Mouse (Mus musculus) layer of hippocampus, adult 9-10 months (tissue): ENCODE measurements around the gene Jmjd7.

Experiments used
- DNase-seq: peaks from one replicate; pipeline ENCODE4 v3.0.0; 2022; ENCODE audit warnings: low spot score

The Jmjd7 gene

DNA sequence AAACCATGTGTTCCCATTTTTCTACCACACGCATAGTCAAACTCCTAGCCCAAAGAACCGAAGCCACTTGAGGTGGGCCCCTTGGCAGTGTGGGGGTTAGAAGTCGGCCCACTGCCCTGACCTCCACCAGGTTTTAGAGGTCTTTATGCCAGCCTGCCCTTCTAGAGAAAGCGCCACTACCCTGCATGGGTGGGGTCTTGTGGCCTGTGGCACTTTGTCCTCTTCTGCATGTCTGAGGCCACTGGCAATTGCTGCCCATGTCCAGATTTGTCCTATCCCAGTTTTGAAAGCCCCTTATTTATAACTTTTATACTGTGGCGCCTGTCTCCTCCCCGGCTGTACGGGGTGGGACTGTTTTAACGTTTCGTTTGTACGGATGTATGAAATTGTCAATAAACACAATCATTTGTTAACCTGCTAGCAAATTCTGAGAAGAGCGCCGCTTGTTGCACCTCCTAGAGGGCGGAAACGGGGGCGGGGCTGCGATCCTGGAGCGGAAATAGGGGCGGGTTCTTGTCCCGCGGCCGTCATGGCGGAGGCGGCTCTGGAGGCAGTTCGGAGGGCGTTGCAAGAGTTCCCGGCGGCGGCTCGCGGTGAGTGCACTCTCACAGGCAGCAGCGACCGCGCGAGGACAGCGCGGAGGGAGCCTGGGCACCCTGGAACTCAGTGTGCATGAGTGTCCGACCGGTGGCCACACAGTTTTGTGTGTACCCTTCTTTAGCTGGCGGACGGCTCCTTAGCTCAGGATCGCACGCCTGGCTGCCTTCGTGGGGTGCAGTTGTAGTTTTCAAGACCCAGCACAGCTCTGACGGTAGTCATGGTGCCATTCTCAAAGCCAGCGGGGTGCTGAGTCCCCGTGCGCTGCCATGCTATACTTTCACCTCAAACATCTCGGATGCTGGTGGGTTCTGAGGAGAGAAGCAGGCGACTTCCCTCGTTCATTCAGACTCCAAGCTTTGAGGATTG, at the start of gene Jmjd7, which contains the start of gene Gm28042:
TSS of gene Jmjd7 (plus strand) at position 500 of the 966 bp plus-strand sequence.
TSS of gene Gm28042 (plus strand) at position 510 of the 966 bp plus-strand sequence.
- peak; percentile 72 for DNase-seq

DNA sequence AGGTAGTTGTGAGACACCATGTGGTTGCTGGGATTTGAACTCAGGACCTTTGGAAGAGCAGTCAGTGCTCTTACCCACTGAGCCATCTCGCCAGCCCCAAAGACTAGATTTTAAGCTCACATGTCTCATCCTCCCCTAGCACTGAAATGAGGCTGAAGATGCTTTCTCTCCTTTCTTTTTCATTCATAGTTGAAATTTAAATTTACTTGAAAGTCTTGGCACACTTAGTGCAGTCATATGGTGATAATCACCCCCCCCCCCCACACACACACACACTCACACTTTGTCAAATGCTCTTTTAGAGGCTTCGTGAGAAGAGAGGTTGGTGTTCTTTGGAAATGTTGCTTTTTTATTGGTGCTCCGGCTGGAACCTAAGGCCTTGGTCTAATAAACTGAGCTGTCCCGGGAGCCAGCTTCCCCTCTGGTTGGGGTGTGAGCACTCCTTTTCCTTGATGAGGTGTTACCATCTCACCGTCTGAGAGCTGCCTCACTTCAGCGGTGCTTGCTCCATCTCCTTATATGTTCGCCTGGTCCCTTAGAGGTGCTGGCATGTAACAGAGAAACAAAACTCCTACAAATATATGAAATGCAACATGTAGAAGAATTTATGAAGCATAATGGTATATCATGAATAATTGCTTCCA, 46.8 kb upstream of the Jmjd7 start:
- no peak for DNase-seq

DNA sequence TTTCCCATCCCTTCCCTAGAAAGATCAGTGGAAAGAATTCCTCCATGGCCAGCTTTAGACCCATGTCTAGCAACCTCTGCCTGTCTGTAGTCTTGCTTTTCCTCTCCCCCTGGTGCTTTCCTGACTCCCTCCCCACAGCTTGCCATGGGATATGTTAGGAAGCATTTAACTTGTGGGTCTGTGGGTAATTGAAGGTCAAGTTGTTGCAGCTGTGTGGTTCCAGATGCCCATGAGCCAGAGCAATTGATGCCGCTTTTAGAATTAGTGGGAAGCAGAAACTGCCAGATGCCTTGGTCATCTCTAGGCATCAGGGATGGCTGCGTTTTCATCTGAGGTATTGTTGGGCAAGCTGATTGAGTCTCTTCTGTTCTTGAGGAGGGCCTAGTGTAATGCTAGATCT, 45.7 kb upstream of the Jmjd7 start:
- no peak for DNase-seq

DNA sequence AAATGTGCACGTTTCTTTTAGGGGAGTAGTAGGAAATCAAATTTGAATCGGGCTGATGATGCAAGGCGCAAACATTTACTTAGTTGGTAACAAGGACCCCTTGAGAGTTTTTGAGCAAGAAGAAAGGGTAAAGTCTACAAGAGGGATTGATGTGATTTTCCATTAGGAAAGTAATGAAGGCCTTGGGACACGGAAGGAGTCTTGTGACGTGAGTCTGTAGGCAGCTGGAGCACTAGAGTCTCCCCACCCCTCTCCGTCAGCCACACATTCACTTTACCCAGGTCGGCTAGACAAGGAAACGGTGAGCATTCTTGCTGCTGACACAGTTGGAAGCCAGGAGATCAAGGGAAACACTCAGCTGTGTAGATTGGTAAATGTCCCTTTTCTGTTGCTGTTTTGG, 41.4 kb upstream of the Jmjd7 start:
- DNase-seq = no peak

DNA sequence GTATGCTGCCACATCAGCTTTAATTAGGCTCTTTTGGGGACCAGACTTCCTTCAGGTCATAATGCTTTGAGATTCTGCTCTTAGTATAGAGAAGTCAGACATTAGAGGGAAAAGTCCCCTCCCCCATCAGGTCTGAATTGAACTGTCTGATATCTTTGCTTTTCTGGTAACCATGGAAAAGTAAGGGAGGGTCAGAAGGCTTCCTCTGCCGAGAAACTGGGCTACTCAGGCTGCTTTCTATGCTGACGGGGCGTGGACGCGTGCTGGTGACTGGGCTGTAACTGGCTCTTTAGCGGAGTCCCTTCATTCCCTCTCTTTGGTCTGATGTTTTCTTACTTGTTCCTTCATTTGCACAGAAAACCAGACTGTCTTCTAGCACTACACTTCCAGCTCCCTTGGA, 40.9 kb upstream of the Jmjd7 start:
- no peak for DNase-seq

DNA sequence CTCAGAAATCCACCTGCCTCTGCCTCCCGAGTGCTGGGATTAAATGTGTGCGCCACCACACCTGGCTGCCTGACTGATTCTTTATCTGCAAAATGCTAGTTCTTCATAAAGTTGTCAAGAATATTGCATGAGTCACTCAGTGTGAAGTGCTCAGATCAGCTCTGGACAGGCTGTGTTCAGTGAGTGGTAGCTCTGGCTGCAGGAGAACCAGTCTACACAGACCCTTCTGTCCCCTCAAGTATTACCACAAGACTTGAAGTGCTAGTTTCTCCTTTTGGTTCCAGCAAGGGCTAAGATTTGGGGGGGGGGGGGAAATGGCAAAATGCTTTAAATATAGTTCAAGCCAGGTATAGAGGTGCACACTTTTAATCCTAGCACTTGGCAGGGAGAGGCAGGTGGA, 39.8 kb upstream of the Jmjd7 start:
- no peak for DNase-seq

DNA sequence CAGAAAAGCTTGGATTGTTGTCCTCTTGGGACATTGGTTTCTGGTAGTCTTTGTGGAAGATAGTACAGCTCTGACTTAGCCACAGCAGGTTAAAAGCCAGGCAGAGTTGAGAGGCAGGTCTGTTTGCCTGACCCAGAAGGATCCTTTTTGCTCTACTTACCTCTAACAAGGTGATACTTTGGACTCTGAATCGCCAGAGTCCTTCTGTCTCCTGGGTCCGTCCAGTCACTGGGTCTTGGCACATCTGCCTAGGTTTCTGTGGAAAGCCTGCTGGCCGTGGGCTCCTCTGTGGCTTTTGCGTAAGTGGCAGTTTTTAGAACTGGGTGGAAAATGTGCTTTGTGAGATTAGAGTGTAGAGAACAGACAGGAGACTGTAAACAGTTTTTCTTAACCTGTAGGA, 38.3 kb upstream of the Jmjd7 start:
- DNase-seq = no peak

DNA sequence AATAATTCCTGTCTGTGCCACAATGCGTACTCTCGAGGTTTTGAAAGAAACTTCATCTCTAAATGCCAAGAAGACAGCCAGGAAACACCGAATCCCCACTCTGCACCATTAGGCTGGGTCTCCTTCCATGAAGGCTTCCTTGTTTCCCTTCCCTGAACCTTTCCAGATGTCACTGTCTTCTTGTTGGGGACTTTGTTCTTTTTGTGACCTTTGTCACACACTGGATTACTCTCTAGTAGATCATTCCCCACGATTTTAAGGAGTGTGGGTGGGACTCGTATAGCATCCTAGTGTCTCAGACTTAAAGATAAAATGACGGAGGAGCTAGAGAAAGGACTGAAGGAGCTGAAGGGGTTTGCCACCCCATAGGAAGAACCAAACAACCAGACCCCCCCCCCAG, 36.4 kb upstream of the Jmjd7 start:
- DNase-seq = no peak

DNA sequence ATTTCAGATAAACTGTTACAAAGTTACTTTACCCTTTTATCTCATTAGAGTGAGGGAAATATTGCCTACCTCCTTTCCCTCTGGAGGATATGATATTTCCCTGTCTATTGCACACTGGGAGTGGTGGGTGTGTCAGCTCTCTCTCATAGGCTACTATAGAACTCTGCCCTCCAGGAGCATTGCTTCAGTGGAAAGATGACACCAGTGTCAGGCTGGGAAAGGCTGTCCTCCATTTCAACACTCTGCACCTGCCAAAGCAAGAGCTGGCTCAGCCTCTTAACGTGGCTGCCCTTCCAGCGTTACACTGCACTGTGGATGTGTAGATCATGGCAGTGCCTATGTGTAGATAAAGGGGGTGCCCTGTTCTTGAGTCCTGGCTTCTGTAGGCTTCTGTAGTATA, 34.9 kb upstream of the Jmjd7 start:
- no peak for DNase-seq

DNA sequence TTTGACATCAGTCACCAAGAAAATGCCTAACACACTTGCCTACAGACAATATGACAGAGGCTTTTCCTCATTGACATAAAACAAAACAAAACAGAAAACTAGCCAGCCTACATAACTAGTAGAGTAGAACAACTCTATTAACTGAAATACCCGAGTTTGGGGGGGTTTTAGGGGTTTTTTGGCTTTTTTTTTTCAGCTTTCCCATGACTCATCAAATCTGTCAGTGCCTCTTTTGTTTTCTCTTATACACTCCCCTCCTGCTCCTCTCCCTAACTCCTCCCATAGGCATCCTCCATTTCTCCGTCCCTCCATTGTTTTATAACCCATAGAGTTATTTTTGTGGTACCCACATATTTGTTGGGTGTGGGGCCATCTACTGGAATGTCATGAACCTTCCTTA, 33.8 kb upstream of the Jmjd7 start:
- DNase-seq = no peak

DNA sequence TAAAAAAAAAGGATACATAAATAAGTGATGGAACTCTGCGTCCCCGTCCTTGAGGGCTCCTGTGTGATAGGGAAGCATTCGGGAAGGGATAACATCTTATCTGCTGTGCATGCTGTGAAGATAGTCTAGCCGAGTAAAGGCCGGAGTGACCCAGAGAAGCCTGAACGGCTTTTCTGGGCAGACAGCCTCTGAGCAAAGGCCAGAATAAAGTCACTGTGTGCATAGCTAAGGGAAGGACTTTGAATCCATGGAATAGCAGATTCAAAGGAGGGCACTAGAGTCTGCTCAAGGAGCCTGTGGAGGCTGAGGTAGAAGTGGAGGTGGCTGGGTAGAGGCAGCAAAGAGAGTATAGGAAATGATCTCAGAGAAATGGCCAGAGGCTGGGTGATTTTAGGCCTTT, 32.4 kb upstream of the Jmjd7 start:
- DNase-seq = no peak

DNA sequence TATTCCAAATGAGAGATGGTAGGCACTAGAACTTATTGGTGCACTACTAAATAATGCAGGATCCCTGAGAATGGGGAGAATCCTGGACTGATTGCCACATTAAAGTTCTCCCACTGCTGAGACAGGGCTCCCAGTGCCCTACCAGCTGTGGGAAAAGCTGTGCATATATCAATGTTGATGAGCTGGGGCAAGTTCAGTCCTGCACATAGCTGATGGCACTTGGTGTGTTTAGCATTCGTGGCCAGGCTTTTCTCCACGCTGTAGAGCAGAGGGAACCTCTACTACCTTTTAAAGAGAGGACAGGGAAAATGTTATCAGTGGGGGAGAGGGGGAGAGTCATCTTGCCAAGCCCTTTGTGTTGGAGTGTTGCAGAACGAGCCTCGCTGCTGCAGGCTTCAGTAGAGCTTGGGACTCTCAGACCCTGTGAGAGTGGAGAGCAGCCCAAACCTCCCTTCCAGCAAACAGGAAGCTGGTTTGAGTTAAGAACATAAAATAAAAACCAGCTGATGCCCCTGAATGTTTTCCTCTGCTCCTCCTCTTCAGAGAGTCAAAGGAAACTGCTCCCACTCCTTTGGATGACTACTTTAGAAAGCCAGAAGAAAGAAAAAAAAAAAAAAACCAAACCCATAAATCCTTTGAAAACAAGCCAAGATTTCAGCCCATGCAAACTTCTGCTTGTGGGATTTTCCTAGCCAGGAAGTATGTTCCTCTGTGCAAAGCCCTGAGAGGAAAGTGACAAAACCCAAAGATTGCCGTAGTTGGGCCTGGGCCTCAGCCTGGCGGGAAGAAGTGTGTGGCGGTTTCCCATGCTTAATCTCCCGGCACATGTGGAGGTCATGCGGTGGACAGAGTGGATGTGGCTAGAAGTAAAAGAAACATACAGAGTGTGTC, 31.6 kb upstream of the Jmjd7 start:
- DNase-seq = no peak

DNA sequence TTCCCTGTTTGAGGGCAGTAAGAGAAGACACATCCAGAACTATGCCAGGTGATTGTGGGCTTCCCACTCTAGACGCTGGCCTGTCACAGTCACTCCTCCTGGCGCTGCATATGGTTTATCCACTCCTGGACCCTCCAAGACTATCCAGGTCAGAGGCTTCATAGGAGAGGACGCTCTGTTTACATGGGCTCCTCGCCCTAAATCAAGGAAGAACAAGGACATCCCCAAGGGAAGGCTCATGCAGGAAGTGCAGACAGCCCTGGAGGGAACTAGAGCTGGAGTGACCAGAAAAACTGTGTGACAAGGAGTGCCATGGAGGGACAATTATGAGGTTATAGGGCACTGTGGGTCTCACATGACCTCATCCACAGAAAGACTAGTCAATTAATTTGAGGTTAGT, 29.9 kb upstream of the Jmjd7 start:
- DNase-seq = no peak

DNA sequence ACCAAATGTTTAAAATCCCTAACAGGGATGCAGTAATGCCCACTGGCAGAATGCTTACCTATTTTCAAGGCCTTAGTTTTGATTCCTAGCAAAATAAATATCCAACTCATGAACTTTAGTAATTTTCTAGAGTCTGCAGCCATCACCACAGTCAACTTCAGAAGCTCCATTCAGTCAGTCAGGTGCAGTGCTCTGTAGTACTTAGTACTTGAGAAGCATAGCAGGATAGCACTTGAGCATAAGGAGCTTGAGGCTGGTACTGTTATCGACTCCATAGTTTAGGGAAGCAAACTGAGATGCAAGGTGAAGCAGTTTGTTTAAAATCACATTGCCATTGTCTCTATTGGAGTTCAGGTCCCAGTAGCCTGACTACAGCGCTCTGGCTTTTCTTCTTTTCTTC, 27.6 kb upstream of the Jmjd7 start:
- DNase-seq = no peak

DNA sequence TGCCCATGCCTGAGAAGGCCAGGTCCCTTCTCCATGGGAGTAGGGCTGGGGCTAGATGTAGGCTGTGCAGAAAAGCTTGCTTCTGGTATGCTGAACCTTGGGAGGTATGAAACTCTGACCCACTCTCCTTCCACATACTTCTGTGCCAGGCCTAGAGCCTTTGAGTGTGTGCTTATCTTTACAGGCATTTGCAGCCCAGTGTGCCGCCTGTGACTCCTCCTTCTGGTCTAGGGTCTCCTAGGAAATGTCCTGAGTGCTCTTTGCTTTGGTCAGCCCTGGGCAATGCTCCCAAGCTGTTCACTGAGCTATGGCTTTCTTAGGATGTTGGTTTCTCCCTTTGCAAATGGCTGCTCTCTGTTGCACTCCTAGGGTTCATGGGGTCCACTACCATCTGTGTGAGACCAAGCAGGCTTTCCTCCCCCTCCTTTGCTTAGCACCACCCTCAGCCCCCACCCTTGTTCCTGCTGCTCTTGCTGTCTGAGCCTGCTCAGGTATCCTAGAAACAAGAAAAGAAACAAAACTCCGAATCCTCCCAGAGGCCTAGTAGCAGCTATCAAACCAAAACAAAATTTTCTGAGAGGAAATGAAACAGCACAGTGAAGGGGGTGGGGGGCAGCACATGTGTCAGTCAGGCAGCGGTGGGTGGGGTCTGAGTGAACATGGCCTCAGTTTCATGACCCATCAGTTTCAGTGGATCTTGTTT, 26.2 kb upstream of the Jmjd7 start:
- DNase-seq = no peak

DNA sequence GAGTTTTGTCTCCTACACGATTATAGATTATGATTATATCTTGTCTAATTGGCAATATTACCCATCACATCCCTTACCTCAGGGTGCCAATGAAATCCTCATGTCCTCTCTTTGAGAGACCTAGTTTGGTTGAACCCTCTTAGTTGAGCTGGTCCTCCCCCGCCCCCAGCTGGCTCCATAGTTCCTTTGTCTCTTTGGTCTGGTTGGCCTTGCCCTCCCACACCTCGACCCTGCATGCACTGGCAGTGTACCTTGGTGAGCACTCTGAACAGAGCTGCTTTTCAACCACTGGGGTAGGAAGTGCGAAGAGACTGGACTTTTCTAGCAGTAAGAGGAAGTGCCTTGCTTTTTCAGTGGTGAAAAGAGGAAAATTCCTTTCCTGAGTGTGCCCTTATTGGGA, 25.3 kb upstream of the Jmjd7 start:
- no peak for DNase-seq

DNA sequence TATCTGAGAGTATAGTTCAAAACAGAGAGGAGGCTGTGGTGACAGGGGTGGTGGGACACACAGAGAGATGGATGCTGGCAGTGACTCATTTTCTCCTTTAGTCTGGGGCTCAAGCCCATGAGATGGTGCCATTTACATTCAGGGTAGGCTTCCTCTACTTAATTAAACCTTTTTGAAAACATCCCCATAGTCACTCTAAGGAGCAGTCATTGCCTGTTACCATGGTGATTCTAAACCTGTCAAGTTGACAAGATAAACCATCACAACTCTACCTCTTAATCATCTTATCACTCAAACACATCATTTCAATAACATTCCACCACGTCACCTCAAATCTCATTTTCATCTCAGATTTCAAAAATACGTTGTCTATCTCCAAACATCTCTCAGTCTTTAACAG, 23.3 kb upstream of the Jmjd7 start:
- no peak for DNase-seq

DNA sequence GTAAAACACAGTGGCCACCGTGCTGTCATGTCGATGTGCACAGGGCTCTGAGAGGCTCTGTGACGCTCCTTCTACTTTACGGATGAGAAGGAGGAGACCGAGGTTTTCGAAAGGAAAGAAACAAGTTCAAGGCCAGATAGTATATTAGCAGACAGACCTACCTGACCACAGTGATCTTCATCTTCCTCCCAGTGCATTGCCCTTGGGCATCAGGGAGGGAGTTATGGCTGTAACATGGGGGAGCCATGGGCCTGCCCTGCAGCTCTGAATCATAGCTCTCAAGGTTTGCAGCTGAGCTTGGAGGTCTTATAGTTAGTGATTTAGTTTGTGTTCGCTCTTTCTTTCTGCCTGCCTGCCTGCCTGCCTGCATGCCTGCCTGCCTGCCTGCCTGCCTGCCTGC, 20.6 kb upstream of the Jmjd7 start:
- no peak for DNase-seq

DNA sequence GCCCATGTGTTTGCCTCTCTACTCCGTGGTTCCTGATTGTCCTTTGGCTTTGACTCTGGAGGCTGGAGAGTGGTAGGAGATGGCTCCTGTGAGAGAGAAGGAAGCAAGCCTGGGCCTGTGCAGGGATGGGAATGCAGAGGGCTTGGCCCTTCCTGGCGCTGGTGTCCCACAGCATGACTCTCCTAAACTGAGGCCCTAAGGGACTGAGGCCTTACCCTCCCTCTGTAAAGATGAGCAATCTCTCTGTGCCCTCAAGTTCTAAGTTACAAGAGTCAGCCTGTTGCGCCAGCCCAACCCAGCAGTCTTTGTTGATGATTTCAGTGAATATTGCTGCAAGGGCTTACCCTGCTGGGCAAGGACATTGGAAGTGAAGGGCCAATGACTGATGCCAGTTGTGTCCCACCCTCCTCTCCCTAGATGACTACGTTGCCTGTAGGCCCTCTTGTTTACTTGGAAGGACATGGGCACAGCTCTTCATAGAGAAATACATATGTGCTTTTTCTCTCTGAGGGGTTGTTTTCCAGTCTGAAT, 19.5 kb upstream of the Jmjd7 start:
- DNase-seq = no peak

DNA sequence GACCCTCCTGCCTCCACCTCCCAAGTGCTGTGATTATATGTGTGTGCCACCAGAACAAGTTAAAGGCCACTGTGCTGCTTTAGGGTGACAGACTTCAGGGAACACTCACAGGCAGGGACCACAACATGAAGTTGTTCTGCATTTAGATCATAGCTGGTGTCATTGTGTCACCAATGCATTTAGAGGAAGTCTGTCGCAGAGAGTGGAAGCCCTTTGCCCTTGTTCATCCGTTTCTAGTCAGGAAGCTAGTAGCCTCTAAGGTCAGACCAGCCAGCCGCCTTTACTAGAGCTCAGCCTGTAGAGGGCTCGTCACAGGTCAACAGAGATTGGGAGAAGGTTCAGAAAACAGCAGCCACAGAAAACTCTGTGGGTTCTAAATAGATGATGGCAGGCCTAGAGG, 18.6 kb upstream of the Jmjd7 start:
- DNase-seq = no peak

DNA sequence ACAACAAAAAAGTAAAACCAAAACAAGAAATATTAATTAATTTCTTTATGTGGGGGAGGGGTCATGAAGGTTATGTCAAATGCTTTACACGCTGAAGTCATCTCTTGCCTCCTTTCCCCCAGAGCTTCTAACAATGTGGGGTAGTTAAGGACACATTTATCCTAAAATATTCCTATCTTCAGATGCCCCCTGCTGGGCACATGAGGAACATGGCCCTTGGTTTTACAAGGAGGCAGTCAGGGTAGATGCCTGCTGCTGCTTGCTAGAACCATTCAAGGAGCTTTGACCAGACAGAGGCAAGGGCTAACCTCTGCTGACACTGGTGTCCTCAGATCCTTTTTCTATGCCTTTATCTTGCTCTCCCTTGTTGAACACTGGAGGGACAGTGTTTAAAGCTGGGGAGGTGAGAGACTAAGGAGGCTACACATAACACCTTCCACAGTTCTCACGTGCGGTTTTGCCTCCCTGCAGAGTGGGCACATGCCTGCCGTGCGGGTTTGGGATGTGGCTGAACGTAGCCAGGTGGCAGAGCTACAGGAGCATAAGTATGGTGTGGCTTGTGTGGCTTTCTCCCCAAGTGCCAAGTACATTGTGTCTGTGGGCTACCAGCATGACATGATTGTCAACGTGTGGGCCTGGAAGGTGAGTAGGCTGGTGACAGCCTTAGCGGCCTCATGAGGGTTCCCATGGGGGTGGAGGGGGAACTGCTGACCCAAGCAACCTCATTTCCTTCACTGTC, 15.7 kb upstream of the Jmjd7 start:
- DNase-seq = peak; percentile 32
